Mouse (Mus musculus) neural tube, embryonic 10.5 days (tissue): Measurements from ENCODE around the gene Ampd3.

ENCODE experiments used
- DNase-seq: peaks from one replicate; pipeline ENCODE4 v3.0.0-alpha.2; 2017; ENCODE audit warnings: low spot score; ENCODE audit errors: extremely low spot score

Gene Ampd3

GRCm38 (mm10) chr7:110768001-110768400 lies at the start of gene Ampd3:
Gene Ampd3, plus strand, starts transcription at chr7:110768206.
- no peak for DNase-seq

- DNase-seq: no peak
These were observed 49.5 kb upstream of the Ampd3 start for GRCm38 (mm10) chr7:110718505-110718904.

- no peak for DNase-seq
These were observed 48.1 kb upstream of the Ampd3 start for GRCm38 (mm10) chr7:110719857-110720256.

- no peak for DNase-seq
These were observed 45.8 kb upstream of the Ampd3 start for GRCm38 (mm10) chr7:110722183-110722582.

GRCm38 (mm10) chr7:110727049-110727448 lies 41.0 kb upstream of the Ampd3 start:
- peak; percentile 47 for DNase-seq

GRCm38 (mm10) chr7:110728876-110729275 lies 39.1 kb upstream of the Ampd3 start:
- DNase-seq: no peak

GRCm38 (mm10) chr7:110729295-110729694 lies 38.7 kb upstream of the Ampd3 start:
- DNase-seq: no peak

GRCm38 (mm10) chr7:110731091-110731967 lies 36.7 kb upstream of the Ampd3 start:
- DNase-seq: peak; percentile 29

- no peak for DNase-seq
These were observed 35.9 kb upstream of the Ampd3 start for GRCm38 (mm10) chr7:110732001-110732632.

- DNase-seq: no peak
These were observed 31.1 kb upstream of the Ampd3 start for GRCm38 (mm10) chr7:110736914-110737313.

GRCm38 (mm10) chr7:110739764-110740163 lies 28.2 kb upstream of the Ampd3 start:
- DNase-seq: no peak

GRCm38 (mm10) chr7:110740188-110740587 lies 27.8 kb upstream of the Ampd3 start:
- no peak for DNase-seq

GRCm38 (mm10) chr7:110742022-110742421 lies 26.0 kb upstream of the Ampd3 start:
- no peak for DNase-seq

GRCm38 (mm10) chr7:110746087-110746562 lies 21.9 kb upstream of the Ampd3 start:
- DNase-seq: no peak

GRCm38 (mm10) chr7:110746809-110747208 lies 21.2 kb upstream of the Ampd3 start:
- DNase-seq: no peak

GRCm38 (mm10) chr7:110750834-110751233 lies 17.2 kb upstream of the Ampd3 start:
- no peak for DNase-seq

GRCm38 (mm10) chr7:110751634-110752033 lies 16.4 kb upstream of the Ampd3 start:
- DNase-seq: no peak

- no peak for DNase-seq
These were observed 14.7 kb upstream of the Ampd3 start for GRCm38 (mm10) chr7:110753310-110753709.

GRCm38 (mm10) chr7:110753926-110754330 lies 14.1 kb upstream of the Ampd3 start:
- peak; percentile 65 for DNase-seq

- DNase-seq: no peak
These were observed 11.6 kb upstream of the Ampd3 start for GRCm38 (mm10) chr7:110756440-110756839.

GRCm38 (mm10) chr7:110762605-110763180 lies 5.3 kb upstream of the Ampd3 start:
- DNase-seq: no peak

- peak; percentile 57 for DNase-seq
These were observed 552 bp downstream of the Ampd3 start for GRCm38 (mm10) chr7:110768451-110769064.
